Mouse (Mus musculus): ENCODE results near the gene Bcl2a1d. TPM values are rescaled to one million over a fixed set of nuclear protein-coding genes. Genes with fewer than 3 reads are reported as not detected.

Gene Bcl2a1d
- polyA plus RNA-seq (2012; rRNA removed) = 0.20 and 0.31 TPM in 2 replicates

DNA sequence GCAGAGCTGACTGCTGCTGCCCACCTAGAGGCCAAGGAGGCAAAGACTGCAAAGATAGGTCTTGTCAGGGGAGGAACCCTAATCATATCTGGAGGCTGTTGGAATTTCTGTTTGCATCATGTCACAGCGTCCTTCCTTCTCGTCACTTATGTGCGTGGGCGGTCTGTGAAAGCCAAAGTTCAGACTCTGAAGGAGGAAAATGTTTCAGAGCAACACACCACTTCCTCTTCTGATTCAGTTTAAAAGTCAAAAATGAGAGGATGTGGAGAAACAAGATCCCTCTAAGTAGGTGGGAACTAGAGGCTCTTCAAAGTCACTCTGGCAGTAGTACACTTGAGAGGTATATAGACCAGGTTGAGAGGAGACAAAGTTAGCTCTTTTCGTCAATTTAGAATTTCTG is at the start of gene Bcl2a1d:
TSS of gene Bcl2a1d (minus strand) at position 187 of the 400 bp plus-strand sequence.

DNA sequence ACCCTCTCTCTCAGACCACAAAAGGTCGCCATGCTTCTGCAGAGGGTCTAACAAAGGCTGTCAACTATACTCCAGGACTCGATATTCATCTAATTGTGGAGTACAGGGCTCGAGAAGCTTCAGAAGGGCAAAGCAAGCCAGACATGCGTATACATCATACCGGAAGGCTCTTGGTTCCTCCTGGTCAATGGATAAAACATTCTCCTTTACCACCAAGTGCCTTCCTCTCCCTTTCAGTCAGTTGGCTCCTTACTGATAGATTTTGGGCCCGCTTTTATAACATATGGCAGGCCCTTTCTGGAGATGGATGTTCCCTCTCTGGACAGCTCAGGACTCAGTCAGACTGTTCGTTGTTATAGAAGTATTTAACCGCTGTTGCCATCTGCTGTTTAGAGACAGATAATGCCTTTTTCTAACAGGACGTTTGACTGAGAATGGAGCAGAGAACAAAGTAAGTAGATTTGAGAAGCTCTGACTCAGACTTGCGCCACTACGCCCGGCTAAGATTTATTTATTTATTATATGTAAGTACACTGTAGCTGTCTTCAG is 11.7 kb downstream of the Bcl2a1d start, which contains the start of gene Mthfsl:
TSS of gene Mthfsl (minus strand) at position 308 of the 549 bp plus-strand sequence.

Other genes with a start within 250 kb of the Bcl2a1d start
- gene Syncrip, start 249.3 kb downstream of the Bcl2a1d start, polyA plus RNA-seq (2012; rRNA removed) = 9.9 and 10.4 TPM in 2 replicates
- gene Zfp949, start 183.9 kb downstream of the Bcl2a1d start, polyA plus RNA-seq (2012; rRNA removed) = 4.9 and 5.0 TPM in 2 replicates
- 0.04 and 0.06 TPM in 2 replicates for gene Trim43a, start 151.0 kb downstream of the Bcl2a1d start, polyA plus RNA-seq (2012; rRNA removed)
- 28.7 and 29.1 TPM in 2 replicates for gene Mthfsl, start 11.6 kb downstream of the Bcl2a1d start, polyA plus RNA-seq (2012; rRNA removed)
- gene Trim43c, start 107.2 kb upstream of the Bcl2a1d start, polyA plus RNA-seq (2012; rRNA removed) = not detected in 2 replicates
- gene Bcl2a1a, start 225.0 kb upstream of the Bcl2a1d start, polyA plus RNA-seq (2012; rRNA removed) = 0.45 and 0.67 TPM in 2 replicates